Mouse (Mus musculus): ENCODE measurements around the gene Rps6kl1. TPM values are rescaled to one million over a fixed set of nuclear protein-coding genes. Genes with fewer than 3 reads are reported as not detected.
A peak's percentile ranks its signal among the peaks of the same experiment; 100 is the strongest.

Rps6kl1 gene
- polyA plus RNA-seq, 1 experiment from 2014 or later, result 8.6 TPM

DNA sequence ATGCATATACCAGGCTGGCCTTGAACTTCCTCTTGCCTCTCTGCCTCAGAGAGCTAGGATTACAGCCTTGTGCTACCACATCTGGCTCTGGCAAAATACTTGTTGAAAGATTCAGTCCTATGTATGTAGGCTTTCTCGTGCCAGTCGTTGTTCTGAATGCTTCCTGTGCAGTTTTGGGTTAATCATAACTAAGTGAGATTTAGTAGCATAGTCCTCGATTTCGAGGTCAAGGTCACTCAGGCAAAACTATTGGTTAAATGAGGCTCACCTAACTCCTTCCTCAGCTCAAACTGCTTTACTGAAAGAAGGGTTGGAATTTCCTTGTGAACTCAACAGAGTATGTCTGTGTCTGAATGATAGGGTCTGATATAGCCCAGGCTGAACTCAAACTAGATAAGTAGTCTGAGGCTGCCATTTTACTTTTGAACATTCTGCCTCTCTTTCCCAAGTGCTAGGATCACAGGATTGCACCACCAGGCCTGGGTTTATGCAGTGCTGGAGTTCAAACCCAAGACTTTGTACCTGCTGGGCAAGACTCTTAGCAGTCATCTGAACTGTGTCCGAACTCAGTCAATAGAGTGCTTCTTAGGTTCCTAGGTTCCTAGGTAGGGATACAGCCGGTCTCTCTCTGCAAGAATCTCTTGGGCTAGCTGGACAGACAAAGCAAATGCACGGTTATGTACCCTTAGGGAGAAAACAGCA lies 38.4 kb downstream of the Rps6kl1 start:
- no peak overlapping the region for H3K9ac ChIP-seq
- H3K4me1 ChIP-seq, result peaks cover 37% of the 10 kb centered on the region
- ATAC-seq, result no peak
- H3K27me3 ChIP-seq, result no peaks in the 10 kb centered on the region
- H3K36me3 ChIP-seq (ENCODE audit: poor library complexity, severe bottlenecking), result peaks cover 19% of the 10 kb centered on the region
- H3K4me2 ChIP-seq, result peak overlapping the region; percentile 95
- H3K9me3 ChIP-seq (replicated peaks), result no peaks in the 10 kb centered on the region
- WGBS, result 89% methylated on average over 7 of the region's 7 CpGs
- H3K27ac ChIP-seq, result no peak overlapping the region
- peak overlapping the region; percentile 99 for H3K4me3 ChIP-seq

DNA sequence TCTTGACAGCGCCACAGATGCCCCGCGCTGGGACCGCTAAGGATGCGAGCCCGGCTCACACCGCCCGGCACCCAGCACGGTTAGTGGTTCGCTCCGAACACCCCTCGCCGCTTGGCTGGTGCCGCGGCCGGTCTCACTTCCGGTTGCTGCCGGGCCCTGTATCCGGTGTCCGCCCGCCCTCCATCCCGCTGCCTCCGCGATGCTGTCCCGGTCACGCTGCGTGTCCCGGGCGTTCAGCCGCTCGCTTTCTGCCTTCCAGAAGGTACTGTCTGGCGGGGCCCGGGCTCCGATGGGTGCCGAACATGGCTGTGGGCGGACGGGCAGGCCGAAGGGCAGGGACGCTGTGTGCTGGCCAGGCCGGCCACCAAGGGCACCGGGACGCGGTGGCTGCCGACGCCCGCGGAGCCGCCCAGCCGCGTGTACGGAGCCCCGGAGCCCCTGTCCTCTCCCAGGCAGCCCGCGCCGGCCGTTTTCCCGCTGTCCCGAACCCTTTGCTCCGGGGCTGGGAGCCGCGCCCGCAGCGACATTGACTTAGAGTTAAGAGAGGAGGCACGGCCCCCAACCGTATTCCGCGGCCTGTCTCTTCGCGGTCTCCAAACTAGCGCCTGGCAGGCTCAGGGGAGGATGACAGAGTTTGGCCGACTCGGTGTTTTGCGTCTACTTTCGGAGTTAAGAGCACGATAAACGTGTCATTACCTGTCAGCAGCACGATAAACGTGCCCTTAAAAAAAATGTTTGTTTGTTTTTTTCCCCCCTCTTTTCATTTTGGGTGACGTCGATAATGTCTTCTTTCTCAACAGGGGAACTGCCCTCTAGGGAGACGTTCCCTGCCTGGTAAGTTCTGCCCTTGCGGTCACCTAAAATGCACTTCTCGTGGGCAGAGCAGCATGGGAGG lies 40.1 kb downstream of the Rps6kl1 start, which contains the start of the genes Prox2 and Dlst:
Prox2 (minus strand) TSS at position 62 of the 895 bp plus-strand sequence.
Dlst (plus strand) TSS at position 136 of the 895 bp plus-strand sequence.
- Histone ChIP-seq H3K4me1 (peaks cover 37% of the 10 kb centered on the region), H3K27ac (peak within 1 kb of the TSS; percentile 81), H3K4me2 (peak within 1 kb of the TSS; percentile 95), H3K4me3 (peak within 1 kb of the TSS; percentile 99), H3K36me3 (ENCODE audit: poor library complexity, severe bottlenecking) (peaks cover 12% of the 10 kb centered on the region), H3K9me3 (replicated peaks) (no peaks in the 10 kb centered on the region), H3K9ac (peak within 1 kb of the TSS; percentile 98), H3K27me3 (no peaks in the 10 kb centered on the region)
- ATAC-seq, result peak; percentile 97
- under 1% methylated on average over 76 of the region's 83 CpGs for WGBS

DNA sequence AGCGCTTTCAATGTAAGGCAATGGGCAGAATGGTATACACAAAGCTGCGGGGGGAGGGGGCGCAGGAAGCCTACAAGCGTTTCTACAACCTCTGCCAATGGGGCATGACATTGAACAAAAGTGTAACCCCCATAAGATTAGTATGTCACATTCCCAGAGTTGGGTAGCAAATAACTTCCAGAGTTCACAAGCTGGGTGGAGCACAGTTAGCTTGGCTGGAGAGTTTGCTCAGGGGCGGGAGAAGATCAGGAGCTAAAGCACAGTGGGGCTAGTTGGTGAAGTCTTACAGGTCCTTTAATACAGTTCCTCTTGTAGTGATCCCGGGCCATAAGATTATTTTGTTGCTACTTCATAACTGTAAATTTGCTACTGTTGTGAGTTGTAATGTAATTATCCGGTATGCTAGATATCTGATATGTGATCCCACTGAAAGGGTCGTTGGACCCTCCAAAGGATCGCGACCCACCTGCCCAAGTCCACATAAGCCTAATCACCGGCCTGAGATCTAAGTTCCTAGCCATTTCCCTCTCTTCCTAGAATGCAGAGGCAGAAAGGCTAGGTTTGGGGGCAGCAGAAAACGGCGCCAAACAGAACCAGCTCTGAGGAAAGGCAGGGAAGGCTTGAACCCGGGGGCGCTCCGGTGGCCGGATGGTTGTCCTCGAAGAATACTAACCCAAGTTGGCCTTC lies 40.9 kb downstream of the Rps6kl1 start:
- no peaks in the 10 kb centered on the region for H3K9me3 ChIP-seq (replicated peaks)
- WGBS, result 12% methylated on average over 18 of the region's 18 CpGs
- peak overlapping the region; percentile 95 for H3K4me2 ChIP-seq
- peak overlapping the region; percentile 98 for H3K9ac ChIP-seq
- peak; percentile 16 for ATAC-seq
- H3K27me3 ChIP-seq, result no peaks in the 10 kb centered on the region
- H3K4me1 ChIP-seq, result peaks cover 36% of the 10 kb centered on the region
- H3K27ac ChIP-seq, result peak overlapping the region; percentile 81
- peak overlapping the region; percentile 99 for H3K4me3 ChIP-seq
- peaks cover 7% of the 10 kb centered on the region; the same call in 1 of the 2 replicates for H3K36me3 ChIP-seq (ENCODE audit: poor library complexity, severe bottlenecking)

DNA sequence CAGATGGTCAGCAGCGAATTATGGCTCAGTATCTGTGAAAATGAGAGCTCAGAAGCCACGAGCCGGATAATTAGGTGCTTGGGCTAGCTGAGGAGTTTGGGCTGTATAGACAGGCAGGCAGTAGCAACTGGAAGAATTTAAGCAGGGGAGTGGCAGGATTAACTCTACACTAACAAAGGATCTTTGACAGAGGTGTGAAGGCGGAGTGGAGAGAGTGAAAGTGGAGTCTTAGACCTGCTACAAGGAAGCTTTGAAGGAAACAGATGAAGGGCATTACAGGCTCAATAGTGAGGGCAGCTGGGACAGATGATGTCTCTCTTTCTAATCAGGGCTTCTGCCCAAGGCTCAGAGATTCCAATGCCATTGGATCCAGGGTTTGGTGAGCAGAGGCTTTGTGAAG lies 41.6 kb downstream of the Rps6kl1 start:
- Histone ChIP-seq H3K4me1 (peaks cover 34% of the 10 kb centered on the region), H3K4me2 (peak overlapping the region; percentile 95), H3K9ac (no peak overlapping the region), H3K9me3 (replicated peaks) (no peaks in the 10 kb centered on the region), H3K27me3 (no peaks in the 10 kb centered on the region), H3K36me3 (ENCODE audit: poor library complexity, severe bottlenecking) (no peaks in the 10 kb centered on the region), H3K27ac (no peak overlapping the region), H3K4me3 (no peak overlapping the region)
- ATAC-seq, result no peak
- WGBS, result 10% methylated on average over 4 of the region's 4 CpGs

DNA sequence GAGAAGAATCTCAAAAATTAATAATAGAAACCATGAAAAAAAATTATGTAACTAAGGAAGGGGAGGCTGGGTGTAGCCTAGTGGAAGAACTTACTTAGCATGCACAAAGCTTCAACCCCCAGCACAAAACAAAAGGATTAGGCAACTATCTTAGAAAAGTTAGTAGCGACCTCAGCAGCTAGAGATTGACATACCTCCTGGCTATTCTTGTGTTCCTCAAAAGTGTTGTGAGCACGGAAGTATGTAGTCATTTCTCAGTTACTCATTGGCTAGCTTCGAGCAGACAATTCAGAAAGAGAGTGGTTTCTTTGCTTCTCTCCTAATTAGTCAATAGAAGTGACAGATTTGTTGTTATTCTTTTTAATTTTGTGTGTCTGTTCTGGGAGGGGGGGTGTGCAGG lies 42.4 kb downstream of the Rps6kl1 start:
- no peak for ATAC-seq
- H3K4me2 ChIP-seq, result no peak overlapping the region
- no peaks in the 10 kb centered on the region for H3K9me3 ChIP-seq (replicated peaks)
- H3K4me3 ChIP-seq, result no peak overlapping the region
- peaks cover 34% of the 10 kb centered on the region for H3K4me1 ChIP-seq
- WGBS, result 52% methylated on average over 3 of the region's 3 CpGs
- no peaks in the 10 kb centered on the region for H3K36me3 ChIP-seq (ENCODE audit: poor library complexity, severe bottlenecking)
- no peak overlapping the region for H3K27ac ChIP-seq
- no peak overlapping the region for H3K9ac ChIP-seq
- no peaks in the 10 kb centered on the region for H3K27me3 ChIP-seq

DNA sequence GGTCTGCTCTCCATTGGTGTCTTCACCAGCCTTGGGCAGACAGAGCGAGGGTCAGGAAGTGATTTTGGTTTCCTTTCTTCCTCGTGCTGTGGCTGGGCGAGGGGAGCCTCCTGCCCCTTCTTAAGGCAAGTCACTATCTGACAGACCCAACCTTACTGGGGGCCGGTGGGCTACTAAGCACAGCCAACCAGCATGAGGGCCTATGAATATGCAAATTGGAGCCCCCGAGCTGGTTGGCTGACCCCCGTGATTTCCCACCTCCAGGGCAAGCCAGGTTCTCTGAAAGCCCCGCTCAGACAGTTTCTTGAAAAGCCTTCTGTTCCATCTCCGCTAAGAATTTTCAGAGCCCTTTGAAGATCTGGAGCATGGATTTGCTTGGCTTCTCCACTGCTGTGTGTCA lies 44.8 kb downstream of the Rps6kl1 start:
- no peak overlapping the region for H3K4me3 ChIP-seq
- no peak overlapping the region for H3K9ac ChIP-seq
- H3K27ac ChIP-seq, result no peak overlapping the region
- H3K9me3 ChIP-seq (replicated peaks), result no peaks in the 10 kb centered on the region
- peaks cover 13% of the 10 kb centered on the region for H3K4me1 ChIP-seq
- WGBS, result 6% methylated on average over 8 of the region's 8 CpGs
- H3K27me3 ChIP-seq, result no peaks in the 10 kb centered on the region
- no peak for ATAC-seq
- H3K36me3 ChIP-seq (ENCODE audit: poor library complexity, severe bottlenecking), result no peaks in the 10 kb centered on the region
- H3K4me2 ChIP-seq, result 0 out of 2 replicates have a peak overlapping the region, but pooled peaks have one; percentile 2

DNA sequence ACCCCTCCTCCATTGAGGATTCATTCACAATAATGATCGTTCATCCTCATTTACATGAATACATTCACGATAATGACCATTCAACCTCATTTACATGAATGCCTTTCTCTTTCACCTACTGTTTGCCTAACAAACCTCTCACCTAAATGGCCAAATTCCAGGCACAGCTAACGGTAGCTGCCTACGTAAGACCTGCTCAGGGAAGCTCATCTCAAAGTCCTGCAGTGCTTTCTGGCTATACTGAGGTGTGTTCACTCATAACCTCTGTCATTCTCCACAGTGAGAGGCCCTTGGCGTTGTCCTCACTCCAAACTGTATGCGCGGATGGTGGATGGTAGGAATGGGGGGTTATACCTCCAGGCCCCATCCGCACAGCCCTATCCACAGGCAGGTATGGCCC lies 46.3 kb downstream of the Rps6kl1 start:
- no peak for ATAC-seq
- H3K27ac ChIP-seq, result no peak overlapping the region
- 81% methylated on average over 8 of the region's 8 CpGs for WGBS

DNA sequence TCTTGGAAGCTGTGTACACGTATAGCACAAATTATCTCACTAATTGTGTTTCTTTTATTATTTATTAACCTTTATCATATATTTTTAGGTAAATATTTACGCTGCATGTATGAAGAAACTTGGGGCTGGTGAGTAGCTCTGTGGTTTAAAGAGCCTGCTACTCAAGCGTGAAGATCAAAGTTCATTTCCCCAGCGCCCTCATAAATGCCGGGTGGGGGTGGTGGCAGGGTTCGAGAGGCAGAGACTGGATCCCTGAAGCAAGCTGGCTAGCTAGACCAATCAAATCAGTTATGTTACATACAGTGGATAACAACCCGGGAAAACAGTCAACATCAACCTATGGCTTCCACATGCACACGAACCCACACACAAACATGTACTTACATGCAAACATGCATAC lies 48.0 kb downstream of the Rps6kl1 start:
- no peaks in the 10 kb centered on the region for H3K36me3 ChIP-seq (ENCODE audit: poor library complexity, severe bottlenecking)
- H3K27ac ChIP-seq, result no peak overlapping the region
- no peaks in the 10 kb centered on the region for H3K27me3 ChIP-seq
- no peak overlapping the region for H3K4me2 ChIP-seq
- H3K4me3 ChIP-seq, result no peak overlapping the region
- H3K4me1 ChIP-seq, result no peaks in the 10 kb centered on the region
- H3K9me3 ChIP-seq (replicated peaks), result no peaks in the 10 kb centered on the region
- no peak for ATAC-seq
- WGBS, result 82% methylated on average over 8 of the region's 8 CpGs
- no peak overlapping the region for H3K9ac ChIP-seq

More for the DNA sequence above, 46.3 kb downstream of the Rps6kl1 start:
- no peak overlapping the region for H3K9ac ChIP-seq
- no peaks in the 10 kb centered on the region for H3K36me3 ChIP-seq (ENCODE audit: poor library complexity, severe bottlenecking)
- H3K9me3 ChIP-seq (replicated peaks), result no peaks in the 10 kb centered on the region
- no peaks in the 10 kb centered on the region for H3K27me3 ChIP-seq
- no peak overlapping the region for H3K4me2 ChIP-seq
- H3K4me3 ChIP-seq, result no peak overlapping the region
- H3K4me1 ChIP-seq, result peaks cover 6% of the 10 kb centered on the region

DNA sequence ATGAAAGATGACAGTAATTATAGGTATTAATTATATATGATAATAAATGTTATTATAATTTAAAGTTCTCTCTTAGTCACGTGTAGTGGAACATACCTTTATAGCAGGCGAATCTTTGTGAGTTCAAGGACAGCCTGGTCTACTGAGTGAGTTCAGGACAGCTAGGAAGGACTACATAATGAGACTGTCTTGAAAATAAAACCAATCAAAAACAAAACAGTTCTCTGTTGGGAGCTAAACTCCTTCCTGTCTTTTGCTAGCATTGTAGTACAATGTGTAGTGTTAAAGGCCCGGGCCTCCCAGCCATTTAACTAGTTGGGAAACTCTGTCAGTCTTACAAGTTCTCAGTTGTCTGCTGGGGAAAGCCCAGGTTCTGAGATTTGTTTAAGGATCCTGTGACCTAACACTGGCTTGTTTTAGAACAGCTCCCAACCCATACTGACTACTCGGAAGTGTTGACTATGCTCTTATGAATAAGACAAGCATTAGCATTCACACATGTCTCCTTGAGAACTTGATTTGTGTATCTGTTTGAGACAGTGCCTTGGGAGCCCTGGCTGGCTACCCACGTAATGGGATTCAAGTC lies 49.5 kb downstream of the Rps6kl1 start:
- 84% methylated on average over 5 of the region's 5 CpGs for WGBS
- Histone ChIP-seq H3K9ac (no peak overlapping the region), H3K36me3 (ENCODE audit: poor library complexity, severe bottlenecking) (no peaks in the 10 kb centered on the region), H3K4me3 (no peak overlapping the region), H3K27me3 (no peaks in the 10 kb centered on the region), H3K9me3 (replicated peaks) (no peaks in the 10 kb centered on the region), H3K27ac (no peak overlapping the region), H3K4me2 (no peak overlapping the region), H3K4me1 (no peaks in the 10 kb centered on the region)
- no peak for ATAC-seq

DNA sequence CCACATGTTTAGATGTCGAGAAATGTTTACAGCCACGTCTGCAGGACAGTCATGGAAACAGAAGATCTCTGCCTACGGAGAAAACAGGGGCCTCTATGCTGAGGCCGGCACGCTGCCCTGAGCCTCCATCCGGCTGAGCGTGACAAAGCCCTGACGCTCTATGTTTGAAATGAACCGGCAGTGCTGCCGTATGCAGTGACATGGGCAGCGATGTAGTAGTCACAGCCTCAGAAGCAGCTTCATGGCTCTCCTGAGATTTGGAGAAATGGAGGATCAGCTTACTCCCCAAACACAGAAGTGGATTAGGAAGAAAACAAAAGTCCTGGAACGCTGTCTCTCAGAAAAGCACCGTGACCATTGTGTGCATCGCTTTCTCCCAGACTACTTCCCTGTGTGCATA lies 50.1 kb downstream of the Rps6kl1 start:
- no peak for ATAC-seq
- Histone ChIP-seq H3K9me3 (replicated peaks) (no peaks in the 10 kb centered on the region), H3K27me3 (no peaks in the 10 kb centered on the region), H3K27ac (no peak overlapping the region), H3K4me1 (no peaks in the 10 kb centered on the region), H3K36me3 (ENCODE audit: poor library complexity, severe bottlenecking) (no peaks in the 10 kb centered on the region), H3K4me2 (no peak overlapping the region), H3K9ac (no peak overlapping the region), H3K4me3 (no peak overlapping the region)
- WGBS, result 51% methylated on average over 14 of the region's 14 CpGs

DNA sequence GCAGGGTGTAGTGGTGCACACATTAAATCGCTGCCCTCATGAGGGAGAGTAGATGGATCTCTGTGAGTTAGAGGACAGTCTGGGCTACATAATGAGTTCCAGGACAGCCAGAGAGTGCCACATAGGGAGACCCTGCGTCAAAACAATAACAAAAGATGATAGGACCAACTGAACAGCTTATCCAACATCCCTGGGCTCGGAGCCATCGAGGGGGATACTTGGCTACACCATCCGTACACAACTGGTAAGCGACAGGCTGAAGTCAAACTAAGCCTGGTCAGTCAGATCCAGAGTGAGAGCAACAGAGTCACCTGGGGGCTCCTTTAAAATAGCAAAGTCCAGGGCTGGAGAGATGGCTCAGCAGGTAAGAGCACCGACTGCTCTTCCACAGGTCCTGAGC lies 55.2 kb downstream of the Rps6kl1 start:
- H3K4me1 ChIP-seq, result no peaks in the 10 kb centered on the region
- 90% methylated on average over 7 of the region's 7 CpGs for whole genome bisulfite sequencing
- no peaks in the 10 kb centered on the region for H3K27me3 ChIP-seq
- no peak overlapping the region for H3K4me2 ChIP-seq
- no peak overlapping the region for H3K4me3 ChIP-seq
- no peak overlapping the region for H3K27ac ChIP-seq
- no peak overlapping the region for H3K9ac ChIP-seq
- no peaks in the 10 kb centered on the region for H3K9me3 ChIP-seq (replicated peaks)
- ATAC-seq, result no peak
- no peaks in the 10 kb centered on the region for H3K36me3 ChIP-seq (ENCODE audit: poor library complexity, severe bottlenecking)
